Mouse (Mus musculus) B cell, adult 2 months (primary cell): ENCODE results near the gene Gm28363.
"Not testable (repeated sequence)": the region's sequence is repeated elsewhere in the genome, so short reads cannot be mapped to it uniquely, and the experiment has no call there.

Experiments used
- DNase-seq, 2 experiments: peaks; one replicate each; pipeline ENCODE4 v3.0.0; 2022

Gene Gm28363

DNA sequence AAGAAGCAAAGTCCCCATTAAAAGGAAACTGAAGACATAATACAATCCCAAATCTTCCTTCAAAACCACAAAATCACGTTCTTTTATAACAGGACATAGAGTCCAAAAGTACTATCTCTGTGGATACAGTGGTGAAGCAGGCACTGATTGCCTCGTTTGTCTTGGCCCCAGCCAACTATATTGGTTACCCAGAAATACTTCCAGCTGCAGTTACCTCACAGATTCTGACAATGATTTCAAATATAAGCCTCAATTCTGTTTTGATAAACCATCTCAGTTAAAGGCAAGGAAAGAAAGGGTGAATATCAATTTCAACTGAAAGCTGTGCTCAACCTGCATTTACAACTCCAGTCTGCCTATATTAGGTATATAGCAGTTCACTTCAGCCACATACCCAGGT is at the start of gene Gm28363:
Gene Gm28363, plus strand, starts transcription at position 301 of the 400 bp plus-strand sequence.
- DNase-seq, result not testable (repeated sequence)

GRCm38 (mm10) chr1:117650236-117650635 is 46.7 kb upstream of the Gm28363 start:
- not testable (repeated sequence) for DNase-seq
